Mouse (Mus musculus): Measurements from ENCODE around the gene 1700092M07Rik. TPM values are rescaled to one million over a fixed set of nuclear protein-coding genes. Genes with fewer than 3 reads are reported as not detected.

Gene 1700092M07Rik
- polyA plus RNA-seq, 1 experiment from 2014 or later, result 3.1 TPM

- Histone ChIP-seq H3K36me3 (ENCODE audit: control insufficient read depth, insufficient read depth, low read length) (peaks cover 7% of the 10 kb centered on the region; the same call in 1 of the 2 replicates), H3K27ac (ENCODE audit: low read depth, low read length) (no peak overlapping the region), H3K27me3 (ENCODE audit: control insufficient read depth, insufficient read depth, low read length) (no peaks in the 10 kb centered on the region), H3K9ac (ENCODE audit: low read length) (no peak overlapping the region), H3K9me3 (ENCODE audit: control insufficient read depth, low read length) (no peaks in the 10 kb centered on the region), H3K4me1 (replicated peaks; ENCODE audit: control insufficient read depth, insufficient read depth, low read length) (peaks cover 12% of the 10 kb centered on the region), H3K4me2 (ENCODE audit: low read depth, low read length, severe bottlenecking) (no peak overlapping the region), H3K4me3 (ENCODE audit: low read depth, low read length) (no peak overlapping the region)
- ATAC-seq (replicated peaks; ENCODE audit: low FRiP score), result no peak
- DNase-seq (ENCODE audit: low spot score), result no peak
- WGBS, result 92% methylated on average over 1 of the region's 1 CpGs
These were observed 4.9 kb downstream of the 1700092M07Rik start for GRCm38 (mm10) chr19:8745382-8745781.

- H3K27ac ChIP-seq (ENCODE audit: low read depth, low read length), result no peak overlapping the region
- no peak overlapping the region for H3K4me3 ChIP-seq (ENCODE audit: low read depth, low read length)
- no peak overlapping the region for H3K4me2 ChIP-seq (ENCODE audit: low read depth, low read length, severe bottlenecking)
- H3K27me3 ChIP-seq (ENCODE audit: control insufficient read depth, insufficient read depth, low read length), result no peaks in the 10 kb centered on the region
- ATAC-seq (replicated peaks; ENCODE audit: low FRiP score) (no peak), DNase-seq (ENCODE audit: low spot score) (no peak)
- WGBS, result 79% methylated on average over 2 of the region's 2 CpGs
- peaks cover 3% of the 10 kb centered on the region; the same call in 1 of the 2 replicates for H3K4me1 ChIP-seq (replicated peaks; ENCODE audit: control insufficient read depth, insufficient read depth, low read length)
- peaks cover 7% of the 10 kb centered on the region; the same call in 1 of the 2 replicates for H3K36me3 ChIP-seq (ENCODE audit: control insufficient read depth, insufficient read depth, low read length)
- no peak overlapping the region for H3K9ac ChIP-seq (ENCODE audit: low read length)
- H3K9me3 ChIP-seq (ENCODE audit: control insufficient read depth, low read length), result no peaks in the 10 kb centered on the region
These were observed 6.8 kb downstream of the 1700092M07Rik start for GRCm38 (mm10) chr19:8747368-8747767.

- DNase-seq (ENCODE audit: low spot score) (no peak), ATAC-seq (replicated peaks; ENCODE audit: low FRiP score) (no peak)
- Histone ChIP-seq H3K27me3 (ENCODE audit: control insufficient read depth, insufficient read depth, low read length) (no peaks in the 10 kb centered on the region), H3K27ac (ENCODE audit: low read depth, low read length) (no peak overlapping the region), H3K9ac (ENCODE audit: low read length) (no peak overlapping the region), H3K4me2 (ENCODE audit: low read depth, low read length, severe bottlenecking) (no peak overlapping the region), H3K4me3 (ENCODE audit: low read depth, low read length) (no peak overlapping the region), H3K4me1 (replicated peaks; ENCODE audit: control insufficient read depth, insufficient read depth, low read length) (peaks cover 3% of the 10 kb centered on the region; the same call in 1 of the 2 replicates), H3K9me3 (ENCODE audit: control insufficient read depth, low read length) (no peaks in the 10 kb centered on the region), H3K36me3 (ENCODE audit: control insufficient read depth, insufficient read depth, low read length) (peaks cover 3% of the 10 kb centered on the region; the same call in 1 of the 2 replicates)
- 80% methylated on average over 3 of the region's 3 CpGs for WGBS
These were observed 15.1 kb downstream of the 1700092M07Rik start for GRCm38 (mm10) chr19:8755652-8756051.

DNA sequence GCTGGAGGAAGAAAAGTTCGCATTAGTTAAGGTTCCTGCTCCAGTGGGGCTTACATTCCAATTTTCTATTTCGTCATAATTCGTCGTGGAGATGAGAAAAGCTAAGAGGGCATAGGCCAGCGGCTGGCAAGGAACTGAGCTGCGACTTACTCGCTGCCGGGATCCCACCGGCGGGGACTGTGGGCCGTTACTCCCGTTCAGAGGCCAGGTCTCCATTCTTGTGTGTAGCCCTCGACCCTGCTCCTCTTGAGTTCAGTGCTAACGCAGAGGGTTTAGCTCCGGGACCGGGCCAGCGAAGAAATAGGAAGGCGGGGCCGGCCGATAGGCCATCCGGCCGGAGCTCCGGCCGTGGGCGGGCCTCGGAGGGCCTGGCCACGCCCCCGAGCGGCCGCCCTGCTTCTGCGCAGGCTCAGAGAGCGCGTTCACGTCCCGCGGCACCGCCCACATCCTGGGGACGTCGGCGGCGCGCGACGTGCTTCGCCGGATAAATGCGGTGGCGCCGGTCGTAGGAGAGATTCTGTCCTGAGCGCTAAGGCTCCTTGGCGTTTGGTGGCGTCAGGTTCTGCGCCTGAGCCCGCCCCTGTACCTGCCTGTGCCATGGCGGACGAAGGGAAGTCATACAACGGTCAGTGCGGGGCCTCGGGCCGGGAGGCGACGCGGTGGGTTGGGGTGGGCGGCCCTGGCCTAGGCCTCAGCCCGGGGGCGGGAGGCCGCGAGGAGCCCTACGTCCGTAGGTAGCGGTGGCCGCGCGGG lies 16.3 kb downstream of the 1700092M07Rik start, which contains the start of gene Nxf1:
Nxf1 (plus strand) TSS at position 439 of the 753 bp plus-strand sequence.
- H3K36me3 ChIP-seq (ENCODE audit: control insufficient read depth, insufficient read depth, low read length), result peaks cover 3% of the 10 kb centered on the region; the same call in 1 of the 2 replicates
- H3K9me3 ChIP-seq (ENCODE audit: control insufficient read depth, low read length), result no peaks in the 10 kb centered on the region
- H3K4me1 ChIP-seq (replicated peaks; ENCODE audit: control insufficient read depth, insufficient read depth, low read length), result peaks cover 3% of the 10 kb centered on the region; the same call in 1 of the 2 replicates
- peak within 1 kb of the TSS; percentile 90 for H3K9ac ChIP-seq (ENCODE audit: low read length)
- peak within 1 kb of the TSS; percentile 95 for H3K4me3 ChIP-seq (ENCODE audit: low read depth, low read length)
- peak within 1 kb of the TSS; percentile 63 for H3K27ac ChIP-seq (ENCODE audit: low read depth, low read length)
- ATAC-seq (replicated peaks; ENCODE audit: low FRiP score) (peak; percentile 94), DNase-seq (ENCODE audit: low spot score) (peak; percentile 96)
- under 1% methylated on average over 74 of the region's 75 CpGs for WGBS
- peak within 1 kb of the TSS; percentile 76 for H3K4me2 ChIP-seq (ENCODE audit: low read depth, low read length, severe bottlenecking)
- no peaks in the 10 kb centered on the region for H3K27me3 ChIP-seq (ENCODE audit: control insufficient read depth, insufficient read depth, low read length)

GRCm38 (mm10) chr19:8757471-8757998 lies 17.0 kb downstream of the 1700092M07Rik start:
- Histone ChIP-seq H3K27ac (ENCODE audit: low read depth, low read length) (no peak overlapping the region), H3K36me3 (ENCODE audit: control insufficient read depth, insufficient read depth, low read length) (peaks cover 3% of the 10 kb centered on the region; the same call in 1 of the 2 replicates), H3K27me3 (ENCODE audit: control insufficient read depth, insufficient read depth, low read length) (no peaks in the 10 kb centered on the region), H3K9ac (ENCODE audit: low read length) (peak overlapping the region; percentile 90), H3K4me2 (ENCODE audit: low read depth, low read length, severe bottlenecking) (peak overlapping the region; percentile 76), H3K9me3 (ENCODE audit: control insufficient read depth, low read length) (no peaks in the 10 kb centered on the region), H3K4me1 (replicated peaks; ENCODE audit: control insufficient read depth, insufficient read depth, low read length) (peaks cover 3% of the 10 kb centered on the region; the same call in 1 of the 2 replicates), H3K4me3 (ENCODE audit: low read depth, low read length) (peak overlapping the region; percentile 95)
- no peak for DNase-seq (ENCODE audit: low spot score)
- ATAC-seq (replicated peaks; ENCODE audit: low FRiP score), result no peak
- WGBS, result 9% methylated on average over 14 of the region's 14 CpGs

GRCm38 (mm10) chr19:8758899-8759298 lies 18.4 kb downstream of the 1700092M07Rik start:
- Histone ChIP-seq H3K4me1 (replicated peaks; ENCODE audit: control insufficient read depth, insufficient read depth, low read length) (peaks cover 3% of the 10 kb centered on the region; the same call in 1 of the 2 replicates), H3K4me2 (ENCODE audit: low read depth, low read length, severe bottlenecking) (no peak overlapping the region), H3K27ac (ENCODE audit: low read depth, low read length) (no peak overlapping the region), H3K4me3 (ENCODE audit: low read depth, low read length) (no peak overlapping the region), H3K36me3 (ENCODE audit: control insufficient read depth, insufficient read depth, low read length) (peaks cover 9% of the 10 kb centered on the region; the same call in 1 of the 2 replicates), H3K9ac (ENCODE audit: low read length) (no peak overlapping the region), H3K27me3 (ENCODE audit: control insufficient read depth, insufficient read depth, low read length) (no peaks in the 10 kb centered on the region), H3K9me3 (ENCODE audit: control insufficient read depth, low read length) (no peaks in the 10 kb centered on the region)
- DNase-seq (ENCODE audit: low spot score) (no peak), ATAC-seq (replicated peaks; ENCODE audit: low FRiP score) (no peak)
- 89% methylated on average over 2 of the region's 2 CpGs for WGBS

DNA sequence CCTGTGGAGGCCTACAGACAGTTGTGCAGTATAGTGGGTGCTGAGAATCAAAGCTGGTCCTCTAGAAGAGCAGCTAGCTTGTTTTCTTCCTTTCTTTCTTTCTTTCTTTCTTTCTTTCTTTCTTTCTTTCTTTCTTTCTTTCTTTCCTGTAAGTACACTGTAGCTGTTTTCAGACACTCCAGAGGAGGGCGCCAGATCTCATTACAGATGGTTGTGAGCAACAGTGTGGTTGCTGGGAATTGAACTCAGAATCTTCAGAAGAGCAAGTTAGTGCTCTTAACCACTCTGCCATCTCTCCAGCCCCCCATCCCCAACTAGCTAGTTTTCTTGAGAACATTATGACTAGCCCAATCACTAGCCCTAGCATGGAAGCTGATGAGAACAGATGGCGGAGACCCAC lies 20.2 kb downstream of the 1700092M07Rik start:
- Histone ChIP-seq H3K36me3 (ENCODE audit: control insufficient read depth, insufficient read depth, low read length) (peaks cover 22% of the 10 kb centered on the region), H3K4me3 (ENCODE audit: low read depth, low read length) (no peak overlapping the region), H3K27me3 (ENCODE audit: control insufficient read depth, insufficient read depth, low read length) (no peaks in the 10 kb centered on the region), H3K4me1 (replicated peaks; ENCODE audit: control insufficient read depth, insufficient read depth, low read length) (peaks cover 3% of the 10 kb centered on the region; the same call in 1 of the 2 replicates), H3K27ac (ENCODE audit: low read depth, low read length) (no peak overlapping the region), H3K9ac (ENCODE audit: low read length) (no peak overlapping the region), H3K4me2 (ENCODE audit: low read depth, low read length, severe bottlenecking) (no peak overlapping the region), H3K9me3 (ENCODE audit: control insufficient read depth, low read length) (no peaks in the 10 kb centered on the region; the same call in 1 of the 2 replicates)
- DNase-seq (ENCODE audit: low spot score), result no peak
- 84% methylated on average over 2 of the region's 2 CpGs for WGBS
- no peak for ATAC-seq (replicated peaks; ENCODE audit: low FRiP score)

DNA sequence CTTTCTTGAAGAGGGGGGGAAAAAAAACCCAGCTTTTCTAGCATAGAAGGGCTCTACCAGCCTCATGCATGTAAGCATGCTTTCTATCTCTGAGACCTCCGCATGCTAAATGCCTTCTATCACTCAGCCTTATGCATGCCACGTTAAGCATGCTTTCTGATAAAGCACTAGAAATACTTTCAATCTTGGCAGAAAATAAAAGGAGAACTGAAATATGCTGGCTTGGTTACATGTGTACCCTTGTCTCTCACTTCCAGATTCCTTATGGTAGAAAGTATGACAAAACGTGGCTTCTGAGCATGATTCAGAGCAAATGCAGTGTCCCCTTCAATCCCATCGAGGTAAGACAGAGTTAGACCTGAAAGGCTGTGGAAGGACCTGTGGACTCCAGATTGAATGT lies 22.8 kb downstream of the 1700092M07Rik start:
- ATAC-seq (replicated peaks; ENCODE audit: low FRiP score) (no peak), DNase-seq (ENCODE audit: low spot score) (no peak)
- H3K36me3 ChIP-seq (ENCODE audit: control insufficient read depth, insufficient read depth, low read length), result peaks cover 40% of the 10 kb centered on the region
- WGBS, result 94% methylated on average over 4 of the region's 4 CpGs
- no peak overlapping the region for H3K4me3 ChIP-seq (ENCODE audit: low read depth, low read length)
- no peak overlapping the region for H3K4me2 ChIP-seq (ENCODE audit: low read depth, low read length, severe bottlenecking)
- H3K27me3 ChIP-seq (ENCODE audit: control insufficient read depth, insufficient read depth, low read length), result no peaks in the 10 kb centered on the region
- no peaks in the 10 kb centered on the region; the same call in 1 of the 2 replicates for H3K9me3 ChIP-seq (ENCODE audit: control insufficient read depth, low read length)
- no peak overlapping the region for H3K9ac ChIP-seq (ENCODE audit: low read length)
- no peak overlapping the region for H3K27ac ChIP-seq (ENCODE audit: low read depth, low read length)
- no peaks in the 10 kb centered on the region; the same call in 1 of the 2 replicates for H3K4me1 ChIP-seq (replicated peaks; ENCODE audit: control insufficient read depth, insufficient read depth, low read length)
